Mouse (Mus musculus) thymus, adult 18-20 months (tissue): ENCODE data around the gene Psap.
A peak's percentile ranks its signal among the peaks of the same experiment; 100 is the strongest.

Source experiments
- DNase-seq, 2 experiments: peaks; one replicate each; pipeline ENCODE4 v3.0.0; 2022; ENCODE audit warnings: mixed read lengths in 2 of 2

Psap gene

GRCm38 (mm10) chr10:60265252-60265651 lies 12.2 kb upstream of the Psap start:
- no peak for DNase-seq

GRCm38 (mm10) chr10:60266842-60267401 lies 10.5 kb upstream of the Psap start:
- DNase-seq, result no peak

- DNase-seq, result no peak
Observed at GRCm38 (mm10) chr10:60268738-60269137, 8.7 kb upstream of the Psap start.

GRCm38 (mm10) chr10:60269141-60270064 lies 8.0 kb upstream of the Psap start:
- no peak for DNase-seq

- no peak for DNase-seq
Observed at GRCm38 (mm10) chr10:60271015-60271414, 6.4 kb upstream of the Psap start.

GRCm38 (mm10) chr10:60272241-60272640 lies 5.2 kb upstream of the Psap start:
- DNase-seq, result no peak

GRCm38 (mm10) chr10:60273382-60273781 lies 4.0 kb upstream of the Psap start:
- DNase-seq, result no peak

GRCm38 (mm10) chr10:60278006-60278399 lies 576 bp downstream of the Psap start:
- DNase-seq, result no peak

- DNase-seq, result no peak
Observed at GRCm38 (mm10) chr10:60278786-60279185, 1.4 kb downstream of the Psap start.

GRCm38 (mm10) chr10:60279290-60279940 lies 2.0 kb downstream of the Psap start:
- DNase-seq, result no peak

- DNase-seq, result no peak
Observed at GRCm38 (mm10) chr10:60279941-60280301, 2.5 kb downstream of the Psap start.

- no peak for DNase-seq
Observed at GRCm38 (mm10) chr10:60280353-60280752, 2.9 kb downstream of the Psap start.

- no peak for DNase-seq
Observed at GRCm38 (mm10) chr10:60281571-60282050, 4.2 kb downstream of the Psap start.

- DNase-seq, result no peak
Observed at GRCm38 (mm10) chr10:60282116-60283014, 4.9 kb downstream of the Psap start.

- no peak for DNase-seq
Observed at GRCm38 (mm10) chr10:60284248-60284647, 6.8 kb downstream of the Psap start.

- DNase-seq, result peak; percentile 74 to 88
Observed at GRCm38 (mm10) chr10:60284676-60285111, 7.3 kb downstream of the Psap start.

- no peak for DNase-seq
Observed at GRCm38 (mm10) chr10:60285183-60285582, 7.8 kb downstream of the Psap start.

- DNase-seq, result no peak
Observed at GRCm38 (mm10) chr10:60285676-60286372, 8.4 kb downstream of the Psap start.

GRCm38 (mm10) chr10:60286546-60286945 lies 9.1 kb downstream of the Psap start:
- no peak for DNase-seq

GRCm38 (mm10) chr10:60287161-60287560 lies 9.7 kb downstream of the Psap start:
- no peak for DNase-seq

- no peak for DNase-seq
Observed at GRCm38 (mm10) chr10:60287726-60288125, 10.3 kb downstream of the Psap start.

GRCm38 (mm10) chr10:60289216-60289615 lies 11.8 kb downstream of the Psap start:
- DNase-seq, result no peak
